Mouse (Mus musculus): ENCODE data around the gene Camta1. TPM values are rescaled to one million over a fixed set of nuclear protein-coding genes. Genes with fewer than 3 reads are reported as not detected.
A peak's percentile ranks its signal among the peaks of the same experiment; 100 is the strongest.

Camta1 gene
- total RNA-seq, 2 experiments from 2014 or later: 66.1 to 84.1 TPM

- intact Hi-C loops (cut with DNase I; ENCODE audit: low total_unique reads): no loop called here
- DNase-seq: no peak
Measured at GRCm38 (mm10) chr4:151804208-151804607, 57.5 kb downstream of the Camta1 start.

- intact Hi-C loops (cut with DNase I; ENCODE audit: low total_unique reads): no loop called here
Measured at GRCm38 (mm10) chr4:151798630-151799029, 63.0 kb downstream of the Camta1 start.

GRCm38 (mm10) chr4:151793694-151794093, 68.0 kb downstream of the Camta1 start:
- intact Hi-C loops (cut with DNase I; ENCODE audit: low total_unique reads): no loop called here
- no peak for DNase-seq

More at GRCm38 (mm10) chr4:151798630-151799029, 63.0 kb downstream of the Camta1 start:
- no peak for DNase-seq

- DNase-seq: no peak
- intact Hi-C loops (cut with DNase I; ENCODE audit: low total_unique reads): no loop called here
Measured at GRCm38 (mm10) chr4:151786946-151787705, 74.5 kb downstream of the Camta1 start.

GRCm38 (mm10) chr4:151780511-151780910, 81.2 kb downstream of the Camta1 start:
- intact Hi-C loops (cut with DNase I; ENCODE audit: low total_unique reads): no loop called here
- no peak for DNase-seq

GRCm38 (mm10) chr4:151779962-151780459, 81.7 kb downstream of the Camta1 start:
- intact Hi-C loops (cut with DNase I; ENCODE audit: low total_unique reads): loop anchor here (5.0 kb wide), 1 partner anchor 72 kb away; no protein-coding TSS in a partner anchor
- DNase-seq: no peak

GRCm38 (mm10) chr4:151778511-151778910, 83.2 kb downstream of the Camta1 start:
- DNase-seq: no peak
- intact Hi-C loops (cut with DNase I; ENCODE audit: low total_unique reads): loop anchor here (5.0 kb wide), 1 partner anchor 74 kb away; no protein-coding TSS in a partner anchor

- intact Hi-C loops (cut with DNase I; ENCODE audit: low total_unique reads): loop anchor here (5.0 kb wide), 1 partner anchor 75 kb away; no protein-coding TSS in a partner anchor
- no peak for DNase-seq
Measured at GRCm38 (mm10) chr4:151777451-151777850, 84.2 kb downstream of the Camta1 start.

- no peak for DNase-seq
- intact Hi-C loops (cut with DNase I; ENCODE audit: low total_unique reads): loop anchor here (5.0 kb wide), 1 partner anchor 77 kb away; no protein-coding TSS in a partner anchor
Measured at GRCm38 (mm10) chr4:151775441-151775840, 86.2 kb downstream of the Camta1 start.

GRCm38 (mm10) chr4:151773651-151774050, 88.0 kb downstream of the Camta1 start:
- DNase-seq: no peak

GRCm38 (mm10) chr4:151773007-151773406, 88.7 kb downstream of the Camta1 start:
- no peak for DNase-seq
- intact Hi-C loops (cut with DNase I; ENCODE audit: low total_unique reads): no loop called here

More at GRCm38 (mm10) chr4:151773651-151774050, 88.0 kb downstream of the Camta1 start:
- intact Hi-C loops (cut with DNase I; ENCODE audit: low total_unique reads): no loop called here

GRCm38 (mm10) chr4:151770697-151771096, 91.0 kb downstream of the Camta1 start:
- intact Hi-C loops (cut with DNase I; ENCODE audit: low total_unique reads): no loop called here
- no peak for DNase-seq

- no peak for DNase-seq
- intact Hi-C loops (cut with DNase I; ENCODE audit: low total_unique reads): loop anchor here (10.0 kb wide), 1 partner anchor 153 kb away; no protein-coding TSS in a partner anchor
Measured at GRCm38 (mm10) chr4:151767786-151768185, 93.9 kb downstream of the Camta1 start.

- intact Hi-C loops (cut with DNase I; ENCODE audit: low total_unique reads): loop anchor here (10.0 kb wide), 1 partner anchor 153 kb away; no protein-coding TSS in a partner anchor
- no peak for DNase-seq
Measured at GRCm38 (mm10) chr4:151767361-151767760, 94.3 kb downstream of the Camta1 start.

- intact Hi-C loops (cut with DNase I; ENCODE audit: low total_unique reads): loop anchor here (10.0 kb wide), 1 partner anchor 151 kb away; no protein-coding TSS in a partner anchor
- DNase-seq: no peak
Measured at GRCm38 (mm10) chr4:151765376-151765775, 96.3 kb downstream of the Camta1 start.

- no peak for DNase-seq
- intact Hi-C loops (cut with DNase I; ENCODE audit: low total_unique reads): loop anchor here (10.0 kb wide), 1 partner anchor 149 kb away; no protein-coding TSS in a partner anchor
Measured at GRCm38 (mm10) chr4:151763928-151764327, 97.7 kb downstream of the Camta1 start.

GRCm38 (mm10) chr4:151759095-151759494, 102.6 kb downstream of the Camta1 start:
- intact Hi-C loops (cut with DNase I; ENCODE audit: low total_unique reads): no loop called here
- DNase-seq: no peak

GRCm38 (mm10) chr4:151758337-151758736, 103.3 kb downstream of the Camta1 start:
- intact Hi-C loops (cut with DNase I; ENCODE audit: low total_unique reads): no loop called here

GRCm38 (mm10) chr4:151757261-151757660, 104.4 kb downstream of the Camta1 start:
- DNase-seq: no peak
- intact Hi-C loops (cut with DNase I; ENCODE audit: low total_unique reads): no loop called here

More at GRCm38 (mm10) chr4:151758337-151758736, 103.3 kb downstream of the Camta1 start:
- DNase-seq: no peak

GRCm38 (mm10) chr4:151756400-151756799, 105.3 kb downstream of the Camta1 start:
- DNase-seq: peak; percentile 38
- intact Hi-C loops (cut with DNase I; ENCODE audit: low total_unique reads): no loop called here

Data from gastrocnemius, postnatal 14 days (tissue).